Mouse (Mus musculus) bone marrow, adult 2 months (tissue): Measurements from ENCODE around the gene Mylpf.

Source experiments
- CTCF ChIP-seq: fragments of 200-500 bp; IDR thresholded peaks from 2 replicates; pipeline ENCODE4 v1.5.1; 2011; ENCODE audit warnings: low read length, control low read depth; ENCODE audit not compliant: control insufficient read depth, insufficient read depth
- POLR2A ChIP-seq: fragments of 200-500 bp; IDR thresholded peaks from 2 replicates; pipeline ENCODE4 v1.6.1; 2011; ENCODE audit warnings: low read depth, mild to moderate bottlenecking, control low read depth, low read length, borderline replicate concordance; ENCODE audit not compliant: control insufficient read depth

DNA sequence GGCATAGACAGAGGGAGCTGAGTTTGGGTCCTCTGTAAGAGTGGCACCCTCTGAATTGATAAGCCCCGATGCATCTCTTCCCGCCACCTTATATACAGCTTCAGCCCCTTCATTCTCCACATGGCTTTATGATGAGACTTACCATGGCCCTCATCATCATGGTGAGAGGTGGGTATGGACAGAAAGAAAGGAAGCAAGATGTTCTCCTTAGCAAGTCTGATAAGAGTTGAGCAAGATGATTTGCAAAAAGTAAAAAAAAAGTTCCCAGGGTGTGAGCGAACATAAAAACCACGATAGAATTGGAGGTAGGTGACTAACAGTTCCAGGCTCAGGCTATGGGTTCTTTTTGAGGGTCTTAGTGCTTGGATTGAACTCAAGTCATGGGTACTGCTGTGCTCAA lies 10.0 kb downstream of the Mylpf start:
- TF ChIP-seq CTCF (no peak), POLR2A (no peak)
